Mouse (Mus musculus) stomach, embryonic 15.5 days (tissue): ENCODE results near the gene Serf2. TPM values are rescaled to one million over a fixed set of nuclear protein-coding genes. Genes with fewer than 3 reads are reported as not detected.
"Not testable (repeated sequence)": the region's sequence is repeated elsewhere in the genome, so short reads cannot be mapped to it uniquely, and the experiment has no call there.

Experiments used
- ATAC-seq: fragments of 200-750 bp; cut with Nextera tagmentation; 2 replicates; pipeline ENCODE4 v1.8.0; 2017; ENCODE audit warnings: low read depth, moderate number of reproducible peaks, moderate TSS enrichment; ENCODE audit not compliant: insufficient read depth, low FRiP score
- H3K27ac ChIP-seq: fragments of 300-500 bp; sonication (generic); 2 replicates; pipeline ENCODE4 v1.5.1; 2015; ENCODE audit warnings: mild to moderate bottlenecking, inconsistent platforms
- H3K27me3 ChIP-seq: fragments of 300-500 bp; sonication (generic); replicated peaks from 2 replicates; pipeline ENCODE4 v1.6.1; 2015; ENCODE audit warnings: inconsistent platforms
- H3K36me3 ChIP-seq: fragments of 300-500 bp; sonication (generic); 2 replicates; pipeline ENCODE4 v1.6.1; 2015; ENCODE audit warnings: inconsistent platforms
- H3K4me1 ChIP-seq: fragments of 300-500 bp; sonication (generic); 2 replicates; pipeline ENCODE4 v1.6.1; 2015; ENCODE audit warnings: inconsistent platforms
- H3K4me2 ChIP-seq: fragments of 300-500 bp; sonication (generic); 2 replicates; pipeline ENCODE4 v1.6.1; 2015; ENCODE audit warnings: mild to moderate bottlenecking, inconsistent platforms
- H3K4me3 ChIP-seq: fragments of 300-500 bp; sonication (generic); replicated peaks from 2 replicates; pipeline ENCODE4 v1.5.1; 2015; ENCODE audit warnings: inconsistent platforms
- H3K9ac ChIP-seq: fragments of 300-500 bp; sonication (generic); 2 replicates; pipeline ENCODE4 v1.6.1; 2015; ENCODE audit warnings: inconsistent platforms
- H3K9me3 ChIP-seq: fragments of 300-500 bp; sonication (generic); 2 replicates; pipeline ENCODE4 v1.6.1; 2016; ENCODE audit warnings: inconsistent platforms
- WGBS: fragments of 180-500 bp; shearing (Covaris S2); methylation state at CpG from one replicate; pipeline ENCODE4 v1.1.7; 2015; 5-methylcytosine and 5-hydroxymethylcytosine counted together
- polyA plus RNA-seq: library from polyadenylated mRNA; unstranded; fragments of >200 nt; fragmentation: Nextera tagmentation; extraction: Ambion mirVana; gene quantifications from 2 replicates; pipeline ENCODE4 v1.2.1, GENCODE M21; 2015

Gene Serf2
- polyA plus RNA-seq, 1 experiment from 2014 or later, result 538 TPM

DNA sequence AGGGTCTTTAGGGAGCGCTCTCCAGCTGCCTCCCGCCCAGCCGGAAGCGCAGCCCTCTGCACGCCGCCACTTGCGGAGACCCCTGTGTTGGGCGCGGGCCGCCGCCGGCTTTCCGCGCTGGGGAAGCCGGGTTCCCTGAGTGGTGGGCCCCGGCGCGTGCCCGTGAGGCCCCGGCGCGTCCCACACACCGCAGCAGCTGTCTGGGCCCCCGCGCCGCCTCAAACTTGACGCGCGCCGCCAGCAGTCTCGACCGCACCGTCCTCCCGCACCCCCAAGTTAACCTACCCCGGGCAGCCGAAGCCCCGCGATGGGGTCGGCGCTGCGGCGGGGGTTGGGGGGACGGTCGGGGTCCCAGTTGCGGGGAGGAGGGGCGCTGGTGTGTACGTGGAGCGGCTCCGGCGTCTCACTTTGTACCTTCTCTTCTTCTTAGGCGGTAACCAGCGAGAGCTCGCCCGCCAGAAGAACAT, 583 bp downstream of the Serf2 start:
- peak overlapping the region; percentile 100 for H3K9ac ChIP-seq
- H3K36me3 ChIP-seq, result peaks cover 11% of the 10 kb centered on the region; the same call in 1 of the 2 replicates
- under 1% methylated on average over 52 of the region's 54 CpGs for WGBS
- peak overlapping the region; percentile 97 for H3K27ac ChIP-seq
- H3K4me2 ChIP-seq, result peak overlapping the region; percentile 70
- H3K27me3 ChIP-seq, result no peaks in the 10 kb centered on the region
- H3K4me3 ChIP-seq, result peak overlapping the region; percentile 100
- no peaks in the 10 kb centered on the region for H3K9me3 ChIP-seq
- peak; percentile 9; the same call in 1 of the 2 replicates for ATAC-seq
- peaks cover 14% of the 10 kb centered on the region; the same call in 1 of the 2 replicates for H3K4me1 ChIP-seq

DNA sequence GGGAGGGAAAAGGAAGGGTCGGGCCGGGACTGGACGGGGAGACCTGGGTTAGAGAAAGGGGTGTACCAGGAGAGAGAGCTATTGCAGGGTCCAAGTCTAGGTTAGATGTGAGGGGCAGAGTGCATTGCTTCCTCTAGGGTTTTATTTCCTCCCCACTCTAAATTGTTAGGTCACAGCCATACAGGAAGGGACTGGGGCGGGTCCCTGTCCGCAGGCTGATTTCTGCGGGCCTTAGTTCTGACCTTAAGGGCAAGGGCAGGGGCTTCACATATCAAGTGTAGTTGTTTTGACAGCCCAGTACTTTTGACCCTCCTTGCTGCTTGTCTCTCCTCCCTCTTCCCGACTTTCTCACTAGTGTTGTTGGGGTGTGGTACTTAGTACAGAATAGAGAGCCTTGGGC, 1.1 kb downstream of the Serf2 start:
- Histone ChIP-seq H3K9me3 (no peaks in the 10 kb centered on the region), H3K4me3 (peak overlapping the region; percentile 100), H3K27ac (peak overlapping the region; percentile 97), H3K27me3 (no peaks in the 10 kb centered on the region), H3K9ac (peak overlapping the region; percentile 100; the same call in 1 of the 2 replicates), H3K36me3 (peaks cover 11% of the 10 kb centered on the region; the same call in 1 of the 2 replicates), H3K4me2 (peak overlapping the region; percentile 70), H3K4me1 (peaks cover 14% of the 10 kb centered on the region; the same call in 1 of the 2 replicates)
- no peak for ATAC-seq
- WGBS, result 0% methylated on average over 7 of the region's 7 CpGs

GRCm38 (mm10) chr2:121452361-121452760, 3.4 kb downstream of the Serf2 start:
- Histone ChIP-seq H3K36me3 (peaks cover 11% of the 10 kb centered on the region; the same call in 1 of the 2 replicates), H3K9ac (no peak overlapping the region), H3K4me3 (no peak overlapping the region), H3K4me1 (peaks cover 20% of the 10 kb centered on the region), H3K27me3 (no peaks in the 10 kb centered on the region), H3K9me3 (no peaks in the 10 kb centered on the region), H3K27ac (no peak overlapping the region), H3K4me2 (no peak overlapping the region)
- 73% methylated on average over 4 of the region's 4 CpGs for WGBS
- ATAC-seq, result no peak

DNA sequence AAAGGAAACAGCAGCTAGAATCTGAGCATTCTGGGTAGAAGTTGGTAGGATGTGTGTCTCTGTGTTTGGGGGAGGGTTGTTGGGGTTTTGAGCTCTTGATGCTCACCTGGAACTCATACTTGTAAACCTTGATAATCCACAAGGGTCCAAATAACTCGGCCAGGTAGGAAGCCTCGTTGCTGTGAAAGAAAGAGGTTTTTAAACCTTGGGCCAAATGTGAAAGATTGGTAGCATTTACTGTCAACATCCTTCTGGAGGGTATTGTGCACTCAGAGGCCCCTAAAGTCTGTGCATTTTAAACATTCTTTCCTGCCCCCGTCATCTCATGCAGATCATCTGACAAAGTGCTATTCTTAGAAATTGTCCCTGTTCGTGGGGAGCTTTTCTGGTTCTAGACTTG, 4.0 kb downstream of the Serf2 start, which contains the start of gene Hypk:
Hypk (plus strand) TSS at position 301 of the 400 bp plus-strand sequence.
- no peak within 1 kb of the TSS for H3K4me3 ChIP-seq
- no peak for ATAC-seq
- peaks cover 20% of the 10 kb centered on the region for H3K4me1 ChIP-seq
- H3K36me3 ChIP-seq, result peaks cover 11% of the 10 kb centered on the region; the same call in 1 of the 2 replicates
- WGBS, result 67% methylated on average over 4 of the region's 4 CpGs
- H3K27ac ChIP-seq, result no peak within 1 kb of the TSS
- H3K4me2 ChIP-seq, result no peak within 1 kb of the TSS
- no peak within 1 kb of the TSS for H3K9ac ChIP-seq
- H3K9me3 ChIP-seq, result no peaks in the 10 kb centered on the region
- no peaks in the 10 kb centered on the region for H3K27me3 ChIP-seq

DNA sequence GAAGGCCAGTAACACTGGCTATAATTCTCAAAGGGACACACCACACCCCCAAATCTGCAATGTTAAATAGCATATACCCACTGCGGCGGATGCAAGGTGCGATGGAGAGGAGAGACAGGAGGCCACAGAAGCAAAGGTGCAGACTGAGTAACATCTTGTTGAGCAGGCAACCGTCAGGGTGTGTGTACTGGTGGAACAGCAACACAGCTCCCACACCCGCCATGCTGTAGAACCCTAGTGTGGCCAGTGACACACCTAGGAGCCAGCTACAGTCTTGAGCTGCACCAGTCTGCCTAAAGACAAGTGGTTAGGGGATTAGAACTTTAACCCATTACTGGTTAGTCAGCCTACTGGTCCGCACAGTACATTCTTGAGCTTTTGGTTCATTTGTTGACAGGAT, 4.9 kb downstream of the Serf2 start:
- no peak overlapping the region for H3K4me2 ChIP-seq
- H3K27me3 ChIP-seq, result no peaks in the 10 kb centered on the region
- H3K9me3 ChIP-seq, result no peaks in the 10 kb centered on the region
- no peak overlapping the region for H3K4me3 ChIP-seq
- H3K4me1 ChIP-seq, result peaks cover 20% of the 10 kb centered on the region
- H3K36me3 ChIP-seq, result peaks cover 16% of the 10 kb centered on the region
- no peak overlapping the region for H3K27ac ChIP-seq
- WGBS, result 84% methylated on average over 6 of the region's 6 CpGs
- no peak overlapping the region for H3K9ac ChIP-seq
- no peak for ATAC-seq

- Histone ChIP-seq H3K4me1 (peaks cover 16% of the 10 kb centered on the region), H3K27ac (no peak overlapping the region), H3K36me3 (peaks cover 16% of the 10 kb centered on the region), H3K27me3 (no peaks in the 10 kb centered on the region), H3K9me3 (no peaks in the 10 kb centered on the region), H3K4me3 (no peak overlapping the region), H3K9ac (no peak overlapping the region), H3K4me2 (no peak overlapping the region)
- WGBS, result 78% methylated on average over 5 of the region's 5 CpGs
- ATAC-seq, result no peak
These were observed 6.5 kb downstream of the Serf2 start for GRCm38 (mm10) chr2:121455534-121455933.

DNA sequence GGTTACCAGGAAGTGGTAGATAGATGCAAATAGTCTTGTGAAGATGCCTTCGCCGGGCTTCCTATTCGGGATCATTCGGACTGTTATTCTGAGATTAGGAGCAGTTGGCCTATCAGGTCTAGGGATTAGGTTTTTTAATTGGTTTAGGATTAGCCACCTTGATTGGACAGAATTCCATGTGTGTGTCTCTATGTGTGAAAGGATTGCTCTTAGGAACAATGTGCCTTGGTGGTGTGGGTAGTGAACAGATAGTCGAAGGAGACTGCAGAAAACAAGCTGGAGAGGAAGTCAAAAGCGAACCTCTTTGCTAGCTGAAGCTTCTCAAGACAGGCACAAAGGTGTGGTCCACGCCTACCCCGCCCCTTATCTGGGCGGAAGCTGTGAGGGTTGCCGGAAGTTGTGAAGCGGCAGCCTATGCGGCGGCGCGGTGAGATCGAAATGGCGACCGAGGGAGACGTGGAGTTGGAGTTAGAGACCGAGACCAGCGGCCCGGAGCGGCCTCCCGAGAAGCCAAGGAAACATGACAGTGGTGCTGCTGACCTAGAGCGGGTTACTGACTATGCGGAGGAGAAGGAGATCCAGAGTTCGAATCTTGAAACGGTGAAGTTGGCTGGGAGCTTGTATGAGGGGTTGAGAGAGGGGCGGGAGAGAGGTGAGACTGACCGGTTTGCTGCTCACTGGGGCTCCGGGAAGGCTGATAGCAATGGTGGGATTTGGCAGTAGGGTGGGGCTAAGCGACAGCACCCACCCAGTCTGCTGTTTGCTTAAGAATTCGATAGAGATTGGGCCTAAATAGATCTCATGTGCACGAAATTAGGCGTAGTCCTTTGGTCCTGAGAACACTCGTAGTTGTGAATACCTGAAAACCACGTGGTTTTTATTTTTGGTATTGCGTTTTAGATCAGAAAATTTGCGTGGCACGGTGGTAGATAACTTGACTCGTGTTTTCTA, 8.0 kb downstream of the Serf2 start, which contains the start of gene Serinc4:
Serinc4 (minus strand) TSS at position 90 of the 951 bp plus-strand sequence.
- peaks cover 16% of the 10 kb centered on the region for H3K36me3 ChIP-seq
- peak within 1 kb of the TSS; percentile 62 for H3K9ac ChIP-seq
- peak; percentile 94 for ATAC-seq
- H3K27me3 ChIP-seq, result no peaks in the 10 kb centered on the region
- peak within 1 kb of the TSS; percentile 82 for H3K27ac ChIP-seq
- H3K4me1 ChIP-seq, result peaks cover 10% of the 10 kb centered on the region; the same call in 1 of the 2 replicates
- H3K9me3 ChIP-seq, result no peaks in the 10 kb centered on the region
- peak within 1 kb of the TSS; percentile 73 for H3K4me3 ChIP-seq
- 4% methylated on average over 41 of the region's 41 CpGs for WGBS
- H3K4me2 ChIP-seq, result peak within 1 kb of the TSS; percentile 59

GRCm38 (mm10) chr2:121460071-121460470, 11.1 kb downstream of the Serf2 start:
- no peaks in the 10 kb centered on the region for H3K27me3 ChIP-seq
- no peak overlapping the region for H3K4me2 ChIP-seq
- peaks cover 6% of the 10 kb centered on the region; the same call in 1 of the 2 replicates for H3K4me1 ChIP-seq
- no peak for ATAC-seq
- H3K27ac ChIP-seq, result no peak overlapping the region
- no peaks in the 10 kb centered on the region for H3K9me3 ChIP-seq
- H3K9ac ChIP-seq, result no peak overlapping the region
- H3K36me3 ChIP-seq, result peaks cover 6% of the 10 kb centered on the region
- 50% methylated on average over 2 of the region's 2 CpGs for WGBS
- no peak overlapping the region for H3K4me3 ChIP-seq

- not testable (repeated sequence) for H3K4me1 ChIP-seq, H3K36me3 ChIP-seq, H3K4me3 ChIP-seq, H3K9me3 ChIP-seq, H3K27ac ChIP-seq, ATAC-seq, H3K27me3 ChIP-seq, H3K4me2 ChIP-seq, H3K9ac ChIP-seq
- WGBS, result 52% methylated on average over 3 of the region's 6 CpGs
These were observed 20.0 kb downstream of the Serf2 start for GRCm38 (mm10) chr2:121468982-121469381.

DNA sequence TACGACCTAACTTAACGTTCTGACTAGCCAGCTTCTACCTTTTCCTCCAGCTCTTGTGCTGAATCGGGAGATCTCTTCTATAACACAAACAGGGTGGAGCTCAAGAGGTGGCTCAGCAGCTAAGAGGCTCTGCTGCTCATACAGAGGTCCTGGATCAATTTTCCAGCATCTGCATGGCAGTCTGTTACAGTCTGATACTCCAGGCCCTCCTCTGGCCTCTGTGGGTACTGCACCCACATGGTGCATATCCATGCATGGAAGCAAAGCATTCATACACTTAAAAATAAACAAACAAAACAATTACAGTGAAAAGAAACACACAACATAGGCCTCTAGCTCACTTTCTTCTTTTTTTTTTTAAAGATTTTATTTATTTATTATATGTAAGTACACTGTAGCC, 23.8 kb downstream of the Serf2 start:
- 97% methylated on average over 3 of the region's 3 CpGs for WGBS
- H3K27ac ChIP-seq, H3K4me3 ChIP-seq, H3K36me3 ChIP-seq, ATAC-seq, H3K9ac ChIP-seq, H3K27me3 ChIP-seq, H3K9me3 ChIP-seq, H3K4me1 ChIP-seq: not testable (repeated sequence)
- peak overlapping the region; percentile 69 for H3K4me2 ChIP-seq

DNA sequence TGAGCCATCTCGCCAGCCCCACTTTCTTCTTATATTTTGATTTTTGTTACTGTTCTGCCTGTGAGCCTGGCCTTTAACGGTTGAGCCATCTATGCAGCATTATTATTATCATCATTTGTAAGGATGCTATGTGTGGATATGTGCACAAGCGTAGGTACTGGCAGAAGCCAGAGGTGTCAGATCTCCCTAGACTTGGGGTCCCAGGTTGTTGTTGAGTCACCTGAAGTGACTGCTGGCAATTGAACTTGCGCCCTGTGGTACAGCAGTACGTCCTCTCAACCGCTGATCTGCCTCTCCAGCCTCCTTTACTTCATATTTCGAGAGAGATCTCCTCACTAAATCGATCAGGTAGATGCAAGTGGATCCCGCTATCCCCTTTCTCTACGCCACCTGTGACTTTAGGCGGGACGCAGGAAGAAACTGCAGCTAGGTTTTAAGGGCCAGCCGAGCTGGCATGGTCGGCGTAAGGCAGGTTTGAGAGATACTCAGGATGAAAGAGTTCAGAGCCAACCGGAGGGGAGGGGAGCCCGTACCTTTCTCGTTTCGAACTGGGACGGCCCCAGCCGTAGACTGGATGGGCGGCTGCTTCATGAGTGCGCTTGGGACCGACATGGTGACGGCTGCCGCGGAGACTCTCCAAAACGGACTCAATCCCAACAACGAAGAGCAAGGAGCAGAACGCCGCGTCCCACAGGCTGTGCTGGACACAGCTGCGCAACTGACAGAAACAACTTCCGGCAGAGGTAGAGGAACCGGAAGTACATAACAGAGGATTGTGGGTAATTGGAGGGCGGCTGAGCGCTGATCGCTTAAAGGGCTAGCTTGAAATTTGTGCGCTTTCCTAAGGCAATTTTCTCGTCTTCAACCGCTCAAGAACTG, 24.5 kb downstream of the Serf2 start, which contains the start of gene Mfap1b:
Mfap1b (minus strand) TSS at position 767 of the 879 bp plus-strand sequence.
- not testable (repeated sequence) for H3K9me3 ChIP-seq, H3K36me3 ChIP-seq, H3K27me3 ChIP-seq, H3K4me1 ChIP-seq
- peak; percentile 94 for ATAC-seq
- Histone ChIP-seq H3K27ac (peak within 1 kb of the TSS; percentile 48), H3K9ac (peak within 1 kb of the TSS; percentile 33), H3K4me2 (peak within 1 kb of the TSS; percentile 69), H3K4me3 (peak within 1 kb of the TSS; percentile 66)
- WGBS, result 4% methylated on average over 41 of the region's 41 CpGs
